Mouse (Mus musculus) lung, adult 18-20 months (tissue): ENCODE results near the gene B3gnt5.
"Not testable (repeated sequence)": the region's sequence is repeated elsewhere in the genome, so short reads cannot be mapped to it uniquely, and the experiment has no call there.

Source experiments
- DNase-seq, 2 experiments: peaks; one replicate each; pipeline ENCODE4 v3.0.0; 2022; ENCODE audit warnings: mixed read lengths in 2 of 2

B3gnt5 gene

GRCm38 (mm10) chr16:19760074-19760473, at the start of gene B3gnt5:
TSS of gene B3gnt5 (plus strand) at chr16:19760208.
- peak; percentile 77 to 82 for DNase-seq

- DNase-seq, result no peak
Measured at GRCm38 (mm10) chr16:19720959-19721358, 39.0 kb upstream of the B3gnt5 start.

GRCm38 (mm10) chr16:19724139-19724538, 35.9 kb upstream of the B3gnt5 start:
- not testable (repeated sequence) for DNase-seq

GRCm38 (mm10) chr16:19732896-19733295, 27.1 kb upstream of the B3gnt5 start:
- no peak for DNase-seq

GRCm38 (mm10) chr16:19760505-19761496, 793 bp downstream of the B3gnt5 start:
- DNase-seq, result peak; percentile 4 to 9

- DNase-seq, result peak in 1 of 2 experiments; percentile 7
Measured at GRCm38 (mm10) chr16:19761691-19762090, 1.7 kb downstream of the B3gnt5 start.

- no peak for DNase-seq
Measured at GRCm38 (mm10) chr16:19766107-19766506, 6.1 kb downstream of the B3gnt5 start.

- no peak for DNase-seq
Measured at GRCm38 (mm10) chr16:19768046-19768445, 8.0 kb downstream of the B3gnt5 start.

- no peak for DNase-seq
Measured at GRCm38 (mm10) chr16:19772013-19772412, 12.0 kb downstream of the B3gnt5 start.

- no peak for DNase-seq
Measured at GRCm38 (mm10) chr16:19786386-19787090, 26.5 kb downstream of the B3gnt5 start.

- no peak for DNase-seq
Measured at GRCm38 (mm10) chr16:19789914-19790313, 29.9 kb downstream of the B3gnt5 start.

- DNase-seq, result no peak
Measured at GRCm38 (mm10) chr16:19818801-19819200, 58.8 kb downstream of the B3gnt5 start.
